ENCODE assay signal across 8 mouse cellular contexts in the genomic region with DNA sequence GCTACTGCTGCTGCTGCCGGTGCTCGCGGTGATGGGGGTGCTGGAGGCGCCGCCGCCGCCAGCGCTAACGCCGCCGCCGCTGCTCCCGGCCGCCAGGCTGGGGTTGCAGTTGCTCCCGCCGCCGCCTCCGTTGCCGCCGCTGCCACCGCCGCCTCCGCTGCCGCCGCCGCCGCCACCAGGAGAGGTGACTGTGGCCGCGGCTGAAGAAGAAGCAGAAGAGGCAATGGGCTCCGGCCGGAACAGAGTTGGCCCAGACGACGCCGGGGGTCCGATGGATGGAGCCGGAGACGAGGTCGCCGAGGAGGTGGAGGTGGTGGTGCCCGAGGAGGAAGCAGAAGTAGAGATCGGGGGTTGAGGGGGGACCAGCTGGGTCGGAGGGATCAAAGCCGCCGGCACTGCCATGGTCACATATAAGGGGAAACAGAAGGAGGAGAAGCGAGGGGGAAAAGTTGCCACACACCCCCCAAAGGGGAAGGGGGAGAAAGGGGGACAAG. TPM values are rescaled to one million over a fixed set of nuclear protein-coding genes. Genes with fewer than 3 reads are reported as not detected.
A peak's percentile ranks its signal among the peaks of the same experiment; 100 is the strongest.
DNase-seq lines count a peak whose midpoint lies in the region; ATAC-seq and TF ChIP-seq lines count a peak whose summit lies in the region.

No protein-coding gene starts in this region.

- H3K9ac ChIP-seq in heart, embryonic 13.5 days, result peak overlapping the region; percentile 89
- peak overlapping the region; percentile 90 for H3K9ac ChIP-seq in kidney, embryonic 15.5 days

- peak overlapping the region; percentile 89 for H3K4me2 ChIP-seq in heart, embryonic 13.5 days
- peak overlapping the region; percentile 68 for H3K4me2 ChIP-seq in kidney, embryonic 15.5 days

- no peaks in the 10 kb centered on the region for H3K27me3 ChIP-seq in embryonic facial prominence, embryonic 10.5 days (replicated peaks; ENCODE audit: low read depth, poor library complexity, severe bottlenecking)
- no peaks in the 10 kb centered on the region for H3K27me3 ChIP-seq in heart, embryonic 13.5 days (replicated peaks)
- peaks cover 3% of the 10 kb centered on the region; the same call in 1 of the 2 replicates for H3K27me3 ChIP-seq in kidney, embryonic 15.5 days

- peak overlapping the region; percentile 78 for H3K4me3 ChIP-seq in layer of hippocampus, adult 2 months
- peak overlapping the region; percentile 93 for H3K4me3 ChIP-seq in embryonic facial prominence, embryonic 10.5 days
- peak overlapping the region; percentile 83 for H3K4me3 ChIP-seq in heart, embryonic 13.5 days
- peak overlapping the region; percentile 73 for H3K4me3 ChIP-seq in kidney, embryonic 15.5 days (replicated peaks)

- no peak for ATAC-seq in heart, embryonic 13.5 days (ENCODE audit: extremely low read depth, insufficient number of reproducible peaks, low FRiP score, low TSS enrichment)
- peak; percentile 5 for ATAC-seq in kidney, embryonic 15.5 days (replicated peaks; ENCODE audit: low FRiP score)

- H3K36me3 ChIP-seq in embryonic facial prominence, embryonic 10.5 days (replicated peaks), result no peaks in the 10 kb centered on the region
- no peaks in the 10 kb centered on the region for H3K36me3 ChIP-seq in heart, embryonic 13.5 days
- H3K36me3 ChIP-seq in kidney, embryonic 15.5 days, result no peaks in the 10 kb centered on the region

- DNase-seq in layer of hippocampus, adult 2 months (ENCODE audit: low spot score in 2 of 2), result peak in 1 of 2 experiments; percentile 0
- no peak for DNase-seq in layer of hippocampus, adult 9-10 months (ENCODE audit: low spot score)
- peak; percentile 76 for DNase-seq in embryonic facial prominence, embryonic 10.5 days (ENCODE audit: low spot score)
- peak; percentile 55 for DNase-seq in lung, postnatal 10 days
- peak; percentile 39 for DNase-seq in ovary, postnatal 14 days (ENCODE audit: low spot score)
- DNase-seq in urinary bladder, postnatal 36 days (ENCODE audit: low spot score in 2 of 2), result peak; percentile 37 to 42

- H3K27ac ChIP-seq in layer of hippocampus, adult 2 months, result peak overlapping the region; percentile 85
- H3K27ac ChIP-seq in embryonic facial prominence, embryonic 10.5 days (replicated peaks), result peak overlapping the region; percentile 96
- peak overlapping the region; percentile 84 for H3K27ac ChIP-seq in heart, embryonic 13.5 days (replicated peaks)
- peak overlapping the region; percentile 93 for H3K27ac ChIP-seq in kidney, embryonic 15.5 days

- under 1% methylated on average over 45 of the region's 45 CpGs for WGBS in embryonic facial prominence, embryonic 10.5 days
- under 1% methylated on average over 45 of the region's 45 CpGs for WGBS in heart, embryonic 13.5 days
- WGBS in kidney, embryonic 15.5 days, result under 1% methylated on average over 45 of the region's 45 CpGs

- peaks cover 42% of the 10 kb centered on the region for H3K4me1 ChIP-seq in embryonic facial prominence, embryonic 10.5 days
- peaks cover 6% of the 10 kb centered on the region; the same call in 1 of the 2 replicates for H3K4me1 ChIP-seq in heart, embryonic 13.5 days
- H3K4me1 ChIP-seq in kidney, embryonic 15.5 days, result peaks cover 16% of the 10 kb centered on the region

- H3K9me3 ChIP-seq in embryonic facial prominence, embryonic 10.5 days, result no peaks in the 10 kb centered on the region
- H3K9me3 ChIP-seq in heart, embryonic 13.5 days, result no peaks in the 10 kb centered on the region
- no peaks in the 10 kb centered on the region for H3K9me3 ChIP-seq in kidney, embryonic 15.5 days (replicated peaks)

- TF ChIP-seq CTCF in layer of hippocampus, adult 2 months (conservative IDR thresholded peaks at IDR 0.05), result no peak; the same call in 1 of the 2 replicates

RNA-seq across cellular contexts. Expression of a gene that starts 0.6 kb away (rescaled TPM):
- total RNA-seq in layer of hippocampus, adult 2 months (2021), result 1 to 10 TPM; 4.3 to 4.5 TPM
- 9.4 and 9.7 TPM in 2 replicates for polyA plus RNA-seq in embryonic facial prominence, embryonic 10.5 days (2016; fragmentation: Nextera tagmentation; extraction: Ambion mirVana)
- 1.8 TPM in 2 replicates for polyA plus RNA-seq in heart, embryonic 13.5 days (2015; fragmentation: Nextera tagmentation; extraction: Ambion mirVana)
- 18.9 and 22.0 TPM in 2 replicates for polyA plus RNA-seq in kidney, embryonic 15.5 days (2015; fragmentation: Nextera tagmentation; extraction: Ambion mirVana)
